19 mouse cellular contexts compared by ENCODE assay signal in the genomic region with DNA sequence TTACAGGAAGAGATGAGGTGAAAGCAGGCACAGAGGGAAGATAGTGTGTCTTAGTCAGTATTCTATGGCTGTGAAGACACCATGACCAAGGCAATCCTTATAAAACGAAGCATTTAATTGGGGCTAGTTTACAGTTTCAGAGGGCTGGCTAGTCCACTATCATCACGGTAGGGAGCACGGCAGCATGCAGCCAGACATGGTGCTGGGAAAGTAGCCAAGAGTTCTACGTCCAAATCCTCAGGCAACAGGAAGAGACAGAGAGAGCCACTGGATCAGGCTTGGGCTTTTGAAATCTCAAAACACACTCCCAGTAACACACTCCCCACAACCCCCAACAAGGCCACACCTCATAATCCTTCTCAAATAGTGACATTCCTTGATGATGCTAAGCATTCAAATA.
DNase-seq lines count a peak whose midpoint lies in the region; ATAC-seq lines count a peak whose summit lies in the region.
"Had no signal": no experiment of that assay in that cellular context is flagged by ENCODE, and none has a peak within 500 bp of the region (broad histone marks: within the 10 kb centered on the region; RNA-seq: fewer than 3 reads in every experiment).

No protein-coding gene starts in this region.

- no peak overlapping the region for H3K4me2 ChIP-seq in kidney, embryonic 14.5 days (replicated peaks; ENCODE audit: low read depth, low read length)
- H3K4me2 ChIP-seq: embryonic facial prominence, embryonic 15.5 days; hindbrain, embryonic 14.5 days had no signal

- no peaks in the 10 kb centered on the region for H3K27me3 ChIP-seq in kidney, embryonic 14.5 days (ENCODE audit: control insufficient read depth, insufficient read depth, low read length)
- H3K27me3 ChIP-seq: embryonic facial prominence, embryonic 15.5 days had no signal

- no peak overlapping the region for H3K9ac ChIP-seq in kidney, embryonic 14.5 days (ENCODE audit: low read depth, low read length)
- H3K9ac ChIP-seq: embryonic facial prominence, embryonic 15.5 days; hindbrain, embryonic 14.5 days had no signal

- H3K9me3 ChIP-seq in kidney, embryonic 14.5 days (ENCODE audit: control insufficient read depth, low read length), result no peaks in the 10 kb centered on the region
- H3K9me3 ChIP-seq: embryonic facial prominence, embryonic 15.5 days; forebrain, embryonic 10.5 days; heart, embryonic 10.5 days had no signal

- H3K4me1 ChIP-seq in kidney, embryonic 14.5 days (ENCODE audit: control insufficient read depth, insufficient read depth, low read length), result no peaks in the 10 kb centered on the region
- H3K4me1 ChIP-seq: embryonic facial prominence, embryonic 15.5 days; forebrain, embryonic 10.5 days; heart, embryonic 10.5 days had no signal

- 62% methylated on average over 4 of the region's 4 CpGs for WGBS in kidney, embryonic 14.5 days

- no peaks in the 10 kb centered on the region for H3K36me3 ChIP-seq in kidney, embryonic 14.5 days (ENCODE audit: control insufficient read depth, insufficient read depth, low read length)
- H3K36me3 ChIP-seq: embryonic facial prominence, embryonic 15.5 days; forebrain, embryonic 10.5 days; heart, embryonic 10.5 days had no signal

- H3K4me3 ChIP-seq in kidney, embryonic 14.5 days (ENCODE audit: low read length), result no peak overlapping the region
- H3K4me3 ChIP-seq: embryonic facial prominence, embryonic 15.5 days; erythroblast, embryonic 14.5 days; forebrain, embryonic 10.5 days; gastrocnemius, adult 2 months; heart, embryonic 10.5 days had no signal

- intact Hi-C loops in heart, postnatal 14 days (cut with DNase I), result no loop called here

- H3K27ac ChIP-seq in kidney, embryonic 14.5 days (ENCODE audit: low read depth, low read length), result no peak overlapping the region
- H3K27ac ChIP-seq: embryonic facial prominence, embryonic 15.5 days; forebrain, embryonic 10.5 days; gastrocnemius, adult 2 months; heart, embryonic 10.5 days; hindbrain, embryonic 14.5 days had no signal

- peak; percentile 9 for DNase-seq in heart, adult 8-10 months (ENCODE audit: low spot score)
- DNase-seq in heart, postnatal 14 days, result no peak
- peak; percentile 38 for DNase-seq in kidney, adult 9 months
- DNase-seq in kidney, postnatal 14 days, result peak; percentile 10
- peak; percentile 24 to 39 for DNase-seq in kidney, postnatal 36 days
- DNase-seq: adrenal gland, adult 2 months; adrenal gland, postnatal 25 days; cerebellum, adult 9-10 months; embryo, embryonic 11 days; gastrocnemius, adult 2 months; gastrocnemius, postnatal 25 days; heart, adult 11 months had no signal

- ATAC-seq in kidney, embryonic 14.5 days (ENCODE audit: low FRiP score, low TSS enrichment), result no peak
- ATAC-seq: forebrain, embryonic 14.5 days had no signal

Comparison
In these comparisons a context has a peak if more than half of its experiments do, and no peak if none do; other contexts are left out.
1. DNase-seq: peak in heart, adult 8-10 months (single experiment), kidney, adult 9 months (single experiment), kidney, postnatal 14 days (single experiment) and kidney, postnatal 36 days (2 of 2); none in heart, postnatal 14 days (0 of 2).